Mouse (Mus musculus): ENCODE measurements at regions not wholly inside any gene's neighbourhood (a gene's known extent, or its start where the extent isn't known, plus 50 kb on each side); places are given as distances from the start of the nearest gene placed in this dataset.
"Not testable (repeated sequence)": the region's sequence is repeated elsewhere in the genome, so short reads cannot be mapped to it uniquely, and the experiment has no call there.

DNA sequence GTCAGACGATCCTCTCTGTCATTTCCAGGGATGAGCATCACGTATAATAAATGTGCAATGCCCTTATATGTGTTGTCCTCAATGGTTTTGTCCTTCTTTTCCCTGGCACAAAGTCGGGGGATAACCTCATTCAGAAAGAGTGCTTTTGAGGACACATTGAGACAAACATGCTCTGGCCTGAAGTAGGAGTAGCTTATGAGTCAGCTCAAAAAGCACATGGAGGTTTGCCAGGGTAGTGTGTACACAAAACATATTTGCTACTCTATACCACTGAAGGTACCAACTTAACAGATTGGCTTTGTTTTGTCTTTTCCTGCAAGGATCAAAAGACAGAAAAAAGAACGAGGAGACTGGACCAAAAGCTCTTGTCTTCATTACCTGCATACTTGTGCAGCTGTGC lies 682.1 kb upstream of the Grid2 start:
- DNase-seq, result no peak

DNA sequence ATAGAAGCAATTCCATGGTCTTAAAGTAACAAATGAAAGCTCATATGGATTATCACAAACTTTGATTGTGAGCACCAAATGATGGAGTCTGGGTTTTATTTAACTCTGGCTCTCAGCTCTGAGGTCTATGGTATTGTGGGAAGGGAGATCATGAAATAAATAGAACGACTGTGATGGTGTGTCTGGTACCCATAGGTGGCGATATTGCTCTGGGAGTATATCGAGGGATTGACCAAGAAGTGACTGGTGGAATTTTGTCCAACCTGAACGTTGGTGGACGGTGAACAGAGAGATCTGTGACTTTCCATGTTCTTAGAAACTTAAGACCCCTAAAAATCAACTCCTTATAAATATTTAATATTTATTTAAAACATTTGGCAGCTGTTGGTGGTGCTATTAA lies 679.5 kb upstream of the Grid2 start:
- DNase-seq, result peak; percentile 13 to 54

DNA sequence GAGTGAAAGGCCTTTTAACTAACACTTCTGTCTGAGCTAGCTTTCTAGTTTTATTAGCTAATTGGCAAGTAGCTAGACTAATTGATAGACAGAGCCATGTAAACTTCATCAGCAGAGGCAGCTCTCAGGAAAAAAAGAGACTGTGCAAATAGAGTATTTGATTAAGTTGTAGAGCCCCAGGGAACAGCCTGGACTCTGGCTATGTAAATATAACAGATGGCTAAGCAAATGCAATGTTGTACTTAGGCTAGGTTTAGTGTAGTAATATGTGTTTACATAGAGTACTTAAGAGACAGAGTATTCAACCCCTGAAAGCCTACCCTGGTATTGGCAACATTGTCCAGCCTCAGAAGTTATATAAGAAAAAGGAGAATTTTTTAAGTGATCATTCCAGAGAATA lies 635.1 kb upstream of the Grid2 start:
- no peak for DNase-seq

DNA sequence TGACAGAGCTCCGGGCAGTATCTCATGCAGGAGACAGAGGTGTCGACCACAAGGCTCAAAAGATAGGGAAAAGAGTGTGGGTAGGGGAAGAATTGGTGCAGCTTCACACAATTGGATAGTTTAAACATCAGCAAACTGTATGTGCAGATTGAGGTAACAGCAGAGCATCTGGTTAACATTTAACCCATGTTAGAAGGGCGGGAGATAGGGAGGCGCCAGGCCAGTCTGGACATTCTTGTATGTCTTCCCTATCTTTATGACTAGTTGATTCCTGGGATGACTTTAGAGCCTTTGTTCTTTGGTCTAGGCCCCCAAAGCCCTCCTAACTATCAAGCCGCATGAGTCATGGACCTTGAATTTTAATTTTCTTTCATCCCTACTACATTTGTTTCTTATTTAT lies 587.6 kb upstream of the Grid2 start:
- not testable (repeated sequence) for DNase-seq

DNA sequence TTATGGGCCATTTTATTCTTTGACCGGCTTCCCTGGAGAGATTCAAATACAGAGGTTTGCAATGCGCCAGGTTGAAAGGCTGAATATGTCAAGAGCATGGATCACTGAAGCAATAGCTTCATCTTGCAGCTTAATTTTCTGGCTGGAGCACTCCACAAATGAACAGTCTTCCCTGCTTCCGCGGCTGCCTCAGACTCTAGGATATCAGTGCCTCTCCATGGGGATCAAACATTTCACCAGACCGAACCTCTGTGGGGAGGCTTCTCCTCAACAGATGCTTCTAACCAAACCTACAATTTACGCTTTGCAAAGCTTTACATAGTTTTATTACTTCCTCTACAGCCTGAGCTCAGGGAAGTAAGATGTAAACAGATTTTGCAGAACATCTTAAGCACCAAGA lies 537.3 kb upstream of the Grid2 start:
- peak in 1 of 2 experiments; percentile 5 for DNase-seq

DNA sequence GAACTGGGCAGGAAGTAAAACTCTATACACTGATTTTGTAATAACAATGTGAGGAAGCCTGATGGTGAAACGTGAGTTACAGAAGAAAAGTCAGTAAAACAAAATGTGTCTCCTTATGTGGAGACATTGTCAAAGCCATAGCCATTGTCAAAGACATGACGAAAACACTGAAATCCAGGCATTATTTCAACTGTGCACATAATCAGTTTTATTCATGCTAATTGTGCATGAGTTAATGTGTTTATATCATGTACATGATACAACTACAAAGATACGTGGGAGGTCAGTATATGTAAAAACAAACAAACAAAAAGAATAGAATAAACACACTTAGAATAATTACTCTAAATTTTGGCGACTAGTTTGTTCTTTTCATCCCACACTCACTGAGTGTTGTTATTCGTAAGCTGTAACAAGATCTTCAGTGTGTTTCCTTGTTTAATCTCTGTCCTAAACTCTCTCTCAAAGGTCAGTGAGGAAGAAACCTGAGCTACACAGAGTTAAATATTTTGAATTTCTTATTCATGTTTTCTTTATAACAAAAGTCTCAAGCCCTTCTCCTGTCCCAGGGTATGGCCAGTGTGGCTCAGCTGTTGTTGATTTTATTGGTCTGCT lies 536.0 kb upstream of the Grid2 start:
- no peak for DNase-seq

Data from cerebellum, postnatal 25 days (tissue).